Mouse (Mus musculus) kidney, adult 2 months (tissue): ENCODE measurements at regions not wholly inside any gene's neighbourhood (a gene's known extent, or its start where the extent isn't known, plus 50 kb on each side); places are given as distances from the start of the nearest gene placed in this dataset.
"Not testable (repeated sequence)": the region's sequence is repeated elsewhere in the genome, so short reads cannot be mapped to it uniquely, and the experiment has no call there.

Experiments
- DNase-seq: peaks from one replicate; pipeline ENCODE4 v3.0.0; 2021
- H3K27ac ChIP-seq: fragments of 200-500 bp; 2 replicates; pipeline ENCODE4 v1.5.1; 2012; ENCODE audit warnings: low read depth, low read length, control low read depth, inconsistent platforms; ENCODE audit not compliant: insufficient read depth
- H3K27me3 ChIP-seq: fragments of 200-500 bp; replicated peaks from 2 replicates; pipeline ENCODE4 v1.6.1; 2012; ENCODE audit warnings: mild to moderate bottlenecking, moderate library complexity, low read length, inconsistent platforms; ENCODE audit not compliant: control insufficient read depth, insufficient read depth
- H3K36me3 ChIP-seq: fragments of 200-500 bp; 2 replicates; pipeline ENCODE4 v1.6.1; 2012; ENCODE audit warnings: mild to moderate bottlenecking, moderate library complexity, low read length, inconsistent platforms; ENCODE audit not compliant: control insufficient read depth, insufficient read depth
- H3K4me1 ChIP-seq: fragments of 200-500 bp; 2 replicates; pipeline ENCODE4 v1.6.1; 2011; ENCODE audit warnings: low read length; ENCODE audit not compliant: control insufficient read depth, insufficient read depth
- H3K4me3 ChIP-seq: fragments of 200-500 bp; 2 replicates; pipeline ENCODE4 v1.5.1; 2011; ENCODE audit warnings: mild to moderate bottlenecking, low read depth, low read length, control low read depth; ENCODE audit not compliant: insufficient read depth
- CTCF ChIP-seq: fragments of 200-500 bp; conservative IDR thresholded peaks from 2 replicates; pipeline ENCODE4 v1.5.1; 2011; ENCODE audit warnings: low read depth, mild to moderate bottlenecking, control low read depth, low read length, moderate library complexity, mixed read lengths; ENCODE audit not compliant: insufficient read depth, insufficient read length
- POLR2A ChIP-seq: fragments of 200-500 bp; IDR thresholded peaks from one replicate; pipeline ENCODE4 v1.6.1; 2011; ENCODE audit warnings: low read depth, low read length, control low read depth
- WGBS: fragments of 180-500 bp; shearing (Covaris S2); methylation state at CpG from one replicate; pipeline ENCODE4 v1.1.7; 2018; 5-methylcytosine and 5-hydroxymethylcytosine counted together

- TF ChIP-seq POLR2A (no peak), CTCF (no peak)
- peak; percentile 3 for DNase-seq
- 60% methylated on average over 4 of the region's 4 CpGs for WGBS
- no peaks in the 10 kb centered on the region for H3K36me3 ChIP-seq
- H3K4me3 ChIP-seq = no peak overlapping the region
- no peak overlapping the region for H3K27ac ChIP-seq
- no peaks in the 10 kb centered on the region for H3K4me1 ChIP-seq
- H3K27me3 ChIP-seq = no peaks in the 10 kb centered on the region
Observed at GRCm38 (mm10) chr10:14978093-14978755, 260.2 kb upstream of the Gje1 start.

GRCm38 (mm10) chr10:14977268-14978000 lies 259.4 kb upstream of the Gje1 start:
- Histone ChIP-seq H3K36me3 (no peaks in the 10 kb centered on the region), H3K4me3 (no peak overlapping the region), H3K4me1 (no peaks in the 10 kb centered on the region), H3K27ac (no peak overlapping the region), H3K27me3 (no peaks in the 10 kb centered on the region)
- TF ChIP-seq CTCF (no peak), POLR2A (no peak)
- no peak for DNase-seq
- 72% methylated on average over 2 of the region's 2 CpGs for WGBS

- DNase-seq = no peak
- Histone ChIP-seq H3K27me3 (no peaks in the 10 kb centered on the region), H3K4me1 (no peaks in the 10 kb centered on the region), H3K4me3 (no peak overlapping the region), H3K36me3 (no peaks in the 10 kb centered on the region), H3K27ac (no peak overlapping the region)
- no peak for TF ChIP-seq POLR2A
- TF ChIP-seq CTCF = no peak
Observed at GRCm38 (mm10) chr10:14969726-14970125, 251.7 kb upstream of the Gje1 start.

GRCm38 (mm10) chr10:14967645-14968044 lies 249.6 kb upstream of the Gje1 start:
- Histone ChIP-seq H3K4me1 (no peaks in the 10 kb centered on the region), H3K27ac (no peak overlapping the region), H3K4me3 (no peak overlapping the region), H3K36me3 (no peaks in the 10 kb centered on the region), H3K27me3 (no peaks in the 10 kb centered on the region)
- WGBS = 42% methylated on average over 1 of the region's 1 CpGs
- no peak for DNase-seq
- no peak for TF ChIP-seq CTCF

- WGBS = 77% methylated on average over 3 of the region's 3 CpGs
- not testable (repeated sequence) for H3K4me3 ChIP-seq, DNase-seq, H3K27ac ChIP-seq, H3K4me1 ChIP-seq, H3K27me3 ChIP-seq, H3K36me3 ChIP-seq
Observed at GRCm38 (mm10) chr10:14966771-14967170, 248.8 kb upstream of the Gje1 start.

- no peaks in the 10 kb centered on the region for H3K27me3 ChIP-seq
- no peak overlapping the region for H3K27ac ChIP-seq
- 51% methylated on average over 1 of the region's 1 CpGs for WGBS
- H3K4me1 ChIP-seq = no peaks in the 10 kb centered on the region
- TF ChIP-seq CTCF (no peak), POLR2A (no peak)
- no peaks in the 10 kb centered on the region for H3K36me3 ChIP-seq
- no peak for DNase-seq
- H3K4me3 ChIP-seq = no peak overlapping the region
Observed at GRCm38 (mm10) chr10:14952899-14953478, 235.0 kb upstream of the Gje1 start.

- no peak for TF ChIP-seq POLR2A
- no peak for TF ChIP-seq CTCF
- H3K27me3 ChIP-seq = no peaks in the 10 kb centered on the region
- no peaks in the 10 kb centered on the region for H3K4me1 ChIP-seq
- WGBS = 60% methylated on average over 2 of the region's 2 CpGs
- no peak for DNase-seq
- H3K36me3 ChIP-seq = no peaks in the 10 kb centered on the region
- no peak overlapping the region for H3K27ac ChIP-seq
- H3K4me3 ChIP-seq = no peak overlapping the region
Observed at GRCm38 (mm10) chr10:14941875-14942274, 223.9 kb upstream of the Gje1 start.
